Mouse (Mus musculus) hindbrain, embryonic 14.5 days (tissue): Measurements from ENCODE around the gene Palm. TPM values are rescaled to one million over a fixed set of nuclear protein-coding genes. Genes with fewer than 3 reads are reported as not detected.

ENCODE experiments used
- ATAC-seq: fragments of 200-750 bp; cut with Nextera tagmentation; 2 replicates; pipeline ENCODE4 v1.8.0; 2017; ENCODE audit warnings: moderate number of reproducible peaks, mild to moderate bottlenecking, moderate TSS enrichment, moderate library complexity; ENCODE audit not compliant: low FRiP score
- DNase-seq: peaks from one replicate; pipeline ENCODE4 v3.0.0-alpha.2; 2015; ENCODE audit warnings: low spot score
- H3K27ac ChIP-seq: fragments of 300-500 bp; sonication (generic); 2 replicates; pipeline ENCODE4 v1.5.1; 2014; ENCODE audit warnings: mild to moderate bottlenecking, moderate library complexity
- H3K27me3 ChIP-seq: fragments of 300-500 bp; sonication (generic); 2 replicates; pipeline ENCODE4 v1.6.1; 2014; ENCODE audit warnings: mild to moderate bottlenecking, low read length, mixed read lengths; ENCODE audit not compliant: control insufficient read depth, insufficient read depth
- H3K36me3 ChIP-seq: fragments of 300-500 bp; sonication (generic); replicated peaks from 2 replicates; pipeline ENCODE4 v1.6.1; 2014; ENCODE audit not compliant: control insufficient read depth, insufficient read depth
- H3K4me1 ChIP-seq: fragments of 300-500 bp; sonication (generic); replicated peaks from 2 replicates; pipeline ENCODE4 v1.6.1; 2014; ENCODE audit warnings: antibody characterized with exemption, low read length, mixed read lengths; ENCODE audit not compliant: control insufficient read depth, insufficient read depth
- H3K4me2 ChIP-seq: fragments of 300-500 bp; sonication (generic); replicated peaks from 2 replicates; pipeline ENCODE4 v1.6.1; 2014; ENCODE audit warnings: mild to moderate bottlenecking, moderate library complexity
- H3K4me3 ChIP-seq: fragments of 300-500 bp; sonication (generic); replicated peaks from 2 replicates; pipeline ENCODE4 v1.5.1; 2014; ENCODE audit warnings: mild to moderate bottlenecking, low read length
- H3K9ac ChIP-seq: fragments of 300-500 bp; sonication (generic); 2 replicates; pipeline ENCODE4 v1.6.1; 2014
- H3K9me3 ChIP-seq: fragments of 300-500 bp; sonication (generic); 2 replicates; pipeline ENCODE4 v1.6.1; 2016; ENCODE audit warnings: low read length; ENCODE audit not compliant: control insufficient read depth
- WGBS: fragments of 180-500 bp; shearing (Covaris S2); extraction: QIAGEN DNeasy Blood & Tissue Kit; methylation state at CpG from one replicate; pipeline ENCODE4 v1.1.7; 2014; 5-methylcytosine and 5-hydroxymethylcytosine counted together
- microRNA-seq: library from miRNA; unstranded; fragments of <30 nt; microRNA quantifications from one replicate; pipeline ENCODE4, GENCODE M21; 2016
- polyA plus RNA-seq: library from polyadenylated mRNA; unstranded; fragments of >200 nt; fragmentation: Nextera tagmentation; extraction: Ambion mirVana; gene quantifications from 2 replicates; pipeline ENCODE4 v1.2.1, GENCODE M21; 2014

Palm gene
- polyA plus RNA-seq, 1 experiment from 2014 or later: 240 TPM

- peaks cover 19% of the 10 kb centered on the region for H3K4me1 ChIP-seq
- H3K9ac ChIP-seq: no peak overlapping the region
Observed at GRCm38 (mm10) chr10:79866601-79867000, 73.2 kb downstream of the Palm start.

More at GRCm38 (mm10) chr10:79866601-79867000, 73.2 kb downstream of the Palm start:
- no peak overlapping the region for H3K27ac ChIP-seq
- no peak overlapping the region for H3K4me2 ChIP-seq
- peaks cover 96% of the 10 kb centered on the region for H3K36me3 ChIP-seq
- ATAC-seq (no peak), DNase-seq (no peak)
- no peak overlapping the region for H3K4me3 ChIP-seq
- H3K9me3 ChIP-seq: no peaks in the 10 kb centered on the region
- H3K27me3 ChIP-seq: no peaks in the 10 kb centered on the region
- 83% methylated on average over 11 of the region's 11 CpGs for WGBS

Small RNAs within 50 kb of the gene (microRNA-seq; reads per million reads assigned to microRNA genes)
- not detected for gene Mir6910

Other genes starting within 250 kb of the Palm start
- 53.1 and 53.5 TPM in 2 replicates for gene Mier2, start 238.4 kb upstream of the Palm start, polyA plus RNA-seq
- gene Theg, start 206.2 kb upstream of the Palm start, polyA plus RNA-seq: not detected in 2 replicates
- gene C2cd4c, start 179.5 kb upstream of the Palm start, polyA plus RNA-seq: 0.99 and 1.2 TPM in 2 replicates
- gene Shc2, start 155.7 kb upstream of the Palm start, polyA plus RNA-seq: 19.8 and 20.8 TPM in 2 replicates
- 0.27 and 0.31 TPM in 2 replicates for gene Odf3l2, start 147.8 kb upstream of the Palm start, polyA plus RNA-seq
- 0.68 and 1.2 TPM in 2 replicates for gene Madcam1, start 129.0 kb upstream of the Palm start, polyA plus RNA-seq
- gene Tpgs1, start 124.2 kb upstream of the Palm start, polyA plus RNA-seq: 107 and 108 TPM in 2 replicates
- gene Cdc34, start 111.4 kb upstream of the Palm start, polyA plus RNA-seq: 78.9 and 81.8 TPM in 2 replicates
- gene Gzmm, start 104.6 kb upstream of the Palm start, polyA plus RNA-seq: 1.5 and 1.8 TPM in 2 replicates
- 930 and 976 TPM in 2 replicates for gene Bsg, start 89.1 kb upstream of the Palm start, polyA plus RNA-seq
- gene Hcn2, start 76.9 kb upstream of the Palm start, polyA plus RNA-seq: 2.9 and 4.3 TPM in 2 replicates
- gene Polrmt, start 47.0 kb upstream of the Palm start, polyA plus RNA-seq: 32.8 and 36.5 TPM in 2 replicates
- 1.4 and 1.6 TPM in 2 replicates for gene Fgf22, start 38.5 kb upstream of the Palm start, polyA plus RNA-seq
- 92.8 and 96.7 TPM in 2 replicates for gene Rnf126, start 26.6 kb upstream of the Palm start, polyA plus RNA-seq
- gene Fstl3, start 16.3 kb upstream of the Palm start, polyA plus RNA-seq: 1.6 and 2.2 TPM in 2 replicates
- 0.08 and 0.29 TPM in 2 replicates for gene Prss57, start 2.6 kb upstream of the Palm start, polyA plus RNA-seq
- 0.08 and 0.74 TPM in 2 replicates for gene Misp, start 27.4 kb downstream of the Palm start, polyA plus RNA-seq
- 59.5 and 62.6 TPM in 2 replicates for gene Ptbp1, start 60.9 kb downstream of the Palm start, polyA plus RNA-seq
- gene Prtn3, start 80.9 kb downstream of the Palm start, polyA plus RNA-seq: 10.1 and 12.8 TPM in 2 replicates
- gene Plppr3, start 81.1 kb downstream of the Palm start, polyA plus RNA-seq: 288 and 294 TPM in 2 replicates
- gene Elane, start 92.7 kb downstream of the Palm start, polyA plus RNA-seq: 0.47 TPM in 1 of 2 replicates, not detected in the other
- not detected in 2 replicates for gene Cfd, start 97.3 kb downstream of the Palm start, polyA plus RNA-seq
- gene Med16, start 115.4 kb downstream of the Palm start, polyA plus RNA-seq: 42.0 and 42.5 TPM in 2 replicates
- 1.1 TPM in 1 of 2 replicates, not detected in the other for gene Gm26602, start 117.3 kb downstream of the Palm start, polyA plus RNA-seq
- 1.7 and 2.6 TPM in 2 replicates for gene Kiss1r, start 123.4 kb downstream of the Palm start, polyA plus RNA-seq
- gene R3hdm4, start 127.6 kb downstream of the Palm start, polyA plus RNA-seq: 228 and 232 TPM in 2 replicates
- gene Arid3a, start 133.5 kb downstream of the Palm start, polyA plus RNA-seq: 3.4 and 3.8 TPM in 2 replicates
- gene Wdr18, start 166.6 kb downstream of the Palm start, polyA plus RNA-seq: 91.8 and 97.8 TPM in 2 replicates
- gene Grin3b, start 177.1 kb downstream of the Palm start, polyA plus RNA-seq: 0.30 and 0.33 TPM in 2 replicates
- gene Tmem259, start 190.8 kb downstream of the Palm start, polyA plus RNA-seq: 22.6 and 22.8 TPM in 2 replicates
- 28.4 and 37.6 TPM in 2 replicates for gene Cnn2, start 195.0 kb downstream of the Palm start, polyA plus RNA-seq
- gene Abca7, start 202.9 kb downstream of the Palm start, polyA plus RNA-seq: 4.1 and 4.5 TPM in 2 replicates
- gene Arhgap45, start 223.1 kb downstream of the Palm start, polyA plus RNA-seq: 1.1 and 1.7 TPM in 2 replicates
- 142 and 150 TPM in 2 replicates for gene Polr2e, start 246.2 kb downstream of the Palm start, polyA plus RNA-seq